Mouse (Mus musculus): ENCODE data around the gene Mars. TPM values are rescaled to one million over a fixed set of nuclear protein-coding genes. Genes with fewer than 3 reads are reported as not detected.

The Mars gene
- polyA plus RNA-seq, 1 experiment from 2014 or later = 122 TPM

DNA sequence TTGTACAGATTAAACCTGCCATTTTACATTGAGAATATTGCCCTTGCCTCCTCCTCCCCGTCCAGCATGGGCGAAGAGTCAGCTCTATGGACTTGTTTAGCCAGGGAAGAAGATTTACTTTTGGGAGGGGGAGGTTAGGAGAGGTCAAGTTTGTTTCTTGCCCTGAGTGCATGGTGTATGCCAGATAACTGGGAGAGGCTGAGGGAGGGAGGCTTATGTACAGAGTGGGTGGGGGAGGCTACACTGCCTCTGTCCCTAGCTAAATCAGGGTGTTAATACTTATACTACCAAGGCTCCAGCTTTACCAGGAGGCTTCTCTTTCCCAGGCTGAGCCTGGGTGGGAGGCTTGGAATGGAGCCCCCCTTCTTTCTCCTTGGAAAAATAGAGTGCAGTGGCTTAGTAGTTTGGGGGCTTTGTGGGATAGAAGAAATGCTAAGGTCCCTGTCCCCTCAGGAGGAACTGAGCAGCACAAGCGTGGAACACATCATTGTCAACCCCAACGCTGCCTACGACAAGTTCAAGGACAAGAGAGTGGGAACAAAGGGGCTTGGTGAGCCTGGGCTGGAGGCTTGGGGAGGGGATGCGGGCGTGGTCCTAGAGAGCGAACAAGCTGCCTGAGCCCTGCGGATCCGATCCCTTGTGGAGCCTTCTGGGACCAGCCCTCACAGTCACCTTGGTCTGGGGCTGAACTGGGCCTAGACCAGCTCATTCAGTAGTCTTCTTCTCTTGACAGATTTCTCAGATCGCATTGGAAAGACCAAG lies 37.1 kb downstream of the Mars start:
- Histone ChIP-seq H3K4me2 (replicated peaks) (no peak overlapping the region), H3K4me3 (replicated peaks) (no peak overlapping the region), H3K9ac (replicated peaks) (no peak overlapping the region), H3K36me3 (peaks cover 96% of the 10 kb centered on the region), H3K9me3 (no peaks in the 10 kb centered on the region), H3K27ac (no peak overlapping the region), H3K27me3 (no peaks in the 10 kb centered on the region), H3K4me1 (replicated peaks) (peaks cover 10% of the 10 kb centered on the region)
- WGBS = 81% methylated on average over 11 of the region's 11 CpGs
- ATAC-seq = no peak

DNA sequence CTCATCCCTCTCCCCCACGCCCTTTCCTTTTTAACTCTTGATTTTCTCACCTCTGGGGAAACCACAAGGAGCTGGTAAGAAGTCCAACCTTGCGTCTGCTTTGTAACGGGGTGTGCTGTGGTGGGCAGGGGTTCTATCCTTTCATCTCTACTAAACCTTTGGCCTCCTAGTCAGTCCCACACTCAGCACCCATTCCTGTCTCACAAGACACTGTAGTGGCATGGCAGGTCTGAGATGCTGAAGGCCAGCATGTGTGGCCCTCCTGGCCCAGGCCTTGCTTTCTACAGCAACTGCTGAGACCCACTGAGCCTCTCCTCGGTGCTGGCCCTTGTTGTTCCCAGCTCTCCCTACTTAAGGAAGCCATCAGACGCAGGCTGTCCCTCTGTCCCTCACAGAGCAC lies 39.2 kb downstream of the Mars start:
- Histone ChIP-seq H3K27ac (no peak overlapping the region), H3K9me3 (no peaks in the 10 kb centered on the region), H3K27me3 (no peaks in the 10 kb centered on the region), H3K36me3 (peaks cover 89% of the 10 kb centered on the region), H3K4me3 (replicated peaks) (no peak overlapping the region), H3K4me2 (replicated peaks) (no peak overlapping the region), H3K4me1 (replicated peaks) (peaks cover 31% of the 10 kb centered on the region), H3K9ac (replicated peaks) (no peak overlapping the region)
- WGBS = 88% methylated on average over 5 of the region's 5 CpGs
- ATAC-seq = no peak

- Histone ChIP-seq H3K36me3 (peaks cover 64% of the 10 kb centered on the region), H3K9ac (replicated peaks) (peak overlapping the region; percentile 41; the same call in 1 of the 2 replicates), H3K27me3 (peaks cover 2% of the 10 kb centered on the region; the same call in 1 of the 2 replicates), H3K4me3 (replicated peaks) (no peak overlapping the region), H3K9me3 (no peaks in the 10 kb centered on the region), H3K4me1 (replicated peaks) (peaks cover 37% of the 10 kb centered on the region), H3K27ac (no peak overlapping the region), H3K4me2 (replicated peaks) (no peak overlapping the region)
- no peak for ATAC-seq
- 77% methylated on average over 4 of the region's 4 CpGs for WGBS
Observed at GRCm38 (mm10) chr10:127269884-127270283, 41.7 kb downstream of the Mars start.

- Histone ChIP-seq H3K4me2 (replicated peaks) (0 out of 2 replicates have a peak overlapping the region, but pooled peaks have one; percentile 5), H3K9ac (replicated peaks) (peak overlapping the region; percentile 39; the same call in 1 of the 2 replicates), H3K4me1 (replicated peaks) (peaks cover 37% of the 10 kb centered on the region), H3K9me3 (no peaks in the 10 kb centered on the region), H3K4me3 (replicated peaks) (no peak overlapping the region), H3K27ac (no peak overlapping the region; the same call in 1 of the 2 replicates), H3K27me3 (peaks cover 10% of the 10 kb centered on the region), H3K36me3 (peaks cover 55% of the 10 kb centered on the region)
- ATAC-seq = no peak
- WGBS = 86% methylated on average over 12 of the region's 12 CpGs
Observed at GRCm38 (mm10) chr10:127269036-127269435, 42.5 kb downstream of the Mars start.

DNA sequence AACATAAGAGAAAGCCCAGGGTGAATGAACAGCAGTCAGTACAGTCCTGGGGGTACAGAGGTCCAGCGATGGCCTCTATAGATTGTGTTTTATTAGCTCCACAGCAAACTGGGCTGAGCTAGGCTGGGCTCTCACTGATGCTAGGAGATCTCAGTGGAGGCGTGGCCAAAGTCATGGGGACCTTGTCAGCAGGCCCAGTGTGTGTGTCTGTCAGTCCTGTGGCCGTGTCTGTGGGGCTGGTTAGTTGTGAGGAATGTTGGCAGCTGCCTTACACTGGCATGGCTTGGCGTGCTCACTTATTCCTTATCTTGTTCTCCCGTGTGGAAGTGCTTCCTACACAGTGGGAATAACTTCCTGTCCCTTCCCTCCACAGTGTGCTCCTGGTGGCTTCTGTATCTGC lies 43.2 kb downstream of the Mars start:
- no peak overlapping the region for H3K4me3 ChIP-seq (replicated peaks)
- no peaks in the 10 kb centered on the region for H3K9me3 ChIP-seq
- H3K9ac ChIP-seq (replicated peaks) = peak overlapping the region; percentile 39; the same call in 1 of the 2 replicates
- 84% methylated on average over 5 of the region's 5 CpGs for WGBS
- no peak for ATAC-seq
- H3K4me1 ChIP-seq (replicated peaks) = peaks cover 40% of the 10 kb centered on the region
- H3K4me2 ChIP-seq (replicated peaks) = 0 out of 2 replicates have a peak overlapping the region, but pooled peaks have one; percentile 9
- no peak overlapping the region for H3K27ac ChIP-seq
- peaks cover 49% of the 10 kb centered on the region for H3K36me3 ChIP-seq
- H3K27me3 ChIP-seq = peaks cover 12% of the 10 kb centered on the region

DNA sequence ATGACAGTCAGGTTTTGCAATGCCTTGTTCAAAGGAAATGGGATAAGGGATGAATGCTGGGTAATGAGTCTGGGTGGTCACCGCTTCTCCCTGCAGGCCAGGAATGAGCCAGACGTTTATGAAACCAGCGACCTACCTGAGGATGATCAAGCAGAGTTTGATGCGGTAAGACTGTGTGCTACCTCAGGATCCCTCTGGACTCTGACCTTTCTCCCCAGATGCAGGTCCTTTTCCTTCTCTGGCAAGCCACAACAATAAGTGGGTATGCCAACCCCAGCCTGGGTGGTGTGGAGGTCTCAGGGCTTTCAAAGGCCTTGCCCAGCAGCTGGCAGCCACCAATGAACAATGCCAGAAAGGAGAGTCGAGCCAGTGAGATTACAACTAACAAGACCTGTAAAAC lies 44.3 kb downstream of the Mars start:
- H3K4me3 ChIP-seq (replicated peaks) = peak overlapping the region; percentile 97
- H3K9me3 ChIP-seq = no peaks in the 10 kb centered on the region
- peaks cover 43% of the 10 kb centered on the region for H3K4me1 ChIP-seq (replicated peaks)
- no peak for ATAC-seq
- peak overlapping the region; percentile 100 for H3K9ac ChIP-seq (replicated peaks)
- H3K27ac ChIP-seq = peak overlapping the region; percentile 35
- peak overlapping the region; percentile 92 for H3K4me2 ChIP-seq (replicated peaks)
- H3K27me3 ChIP-seq = peaks cover 12% of the 10 kb centered on the region
- H3K36me3 ChIP-seq = peaks cover 38% of the 10 kb centered on the region
- 72% methylated on average over 5 of the region's 5 CpGs for WGBS

GRCm38 (mm10) chr10:127266112-127267091 lies 45.2 kb downstream of the Mars start, which contains the start of gene Dctn2:
Gene Dctn2 (plus strand): TSS chr10:127266368.
- under 1% methylated on average over 70 of the region's 70 CpGs for WGBS
- Histone ChIP-seq H3K27ac (peak within 1 kb of the TSS; percentile 91), H3K4me3 (replicated peaks) (peak within 1 kb of the TSS; percentile 97), H3K4me2 (replicated peaks) (peak within 1 kb of the TSS; percentile 92), H3K4me1 (replicated peaks) (peaks cover 46% of the 10 kb centered on the region), H3K9ac (replicated peaks) (peak within 1 kb of the TSS; percentile 100), H3K9me3 (no peaks in the 10 kb centered on the region), H3K36me3 (peaks cover 29% of the 10 kb centered on the region), H3K27me3 (peaks cover 12% of the 10 kb centered on the region)
- peak; percentile 96 for ATAC-seq

GRCm38 (mm10) chr10:127265727-127266111 lies 45.9 kb downstream of the Mars start:
- peak; percentile 24; the same call in 1 of the 2 replicates for ATAC-seq
- peak overlapping the region; percentile 92 for H3K4me2 ChIP-seq (replicated peaks)
- no peaks in the 10 kb centered on the region for H3K9me3 ChIP-seq
- H3K36me3 ChIP-seq = peaks cover 23% of the 10 kb centered on the region
- no peak overlapping the region for H3K9ac ChIP-seq (replicated peaks)
- H3K4me3 ChIP-seq (replicated peaks) = peak overlapping the region; percentile 97
- 22% methylated on average over 4 of the region's 4 CpGs for WGBS
- no peak overlapping the region; the same call in 1 of the 2 replicates for H3K27ac ChIP-seq
- H3K4me1 ChIP-seq (replicated peaks) = peaks cover 53% of the 10 kb centered on the region
- H3K27me3 ChIP-seq = peaks cover 12% of the 10 kb centered on the region

DNA sequence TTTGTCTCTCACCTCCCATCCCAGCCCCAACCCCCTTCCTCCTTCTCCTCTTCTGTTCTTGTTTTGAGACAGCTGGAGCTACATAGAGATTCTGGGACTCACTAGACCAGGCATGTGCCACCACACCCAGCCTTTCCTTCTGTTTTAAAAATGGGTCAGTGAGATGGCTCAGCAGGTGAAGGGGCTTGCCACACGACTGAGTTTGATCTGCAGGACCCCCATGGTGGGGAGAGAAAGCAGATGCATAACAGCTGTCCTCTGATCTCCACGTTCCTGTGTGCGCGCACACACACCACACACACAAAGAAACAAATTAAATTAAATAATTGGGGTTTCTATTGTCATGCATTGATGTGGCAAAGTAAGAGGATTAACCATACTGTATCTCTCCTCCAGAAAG lies 46.6 kb downstream of the Mars start:
- Histone ChIP-seq H3K4me3 (replicated peaks) (no peak overlapping the region), H3K27ac (no peak overlapping the region), H3K9ac (replicated peaks) (no peak overlapping the region), H3K9me3 (no peaks in the 10 kb centered on the region), H3K27me3 (peaks cover 12% of the 10 kb centered on the region), H3K36me3 (peaks cover 15% of the 10 kb centered on the region), H3K4me1 (replicated peaks) (peaks cover 54% of the 10 kb centered on the region), H3K4me2 (replicated peaks) (no peak overlapping the region)
- WGBS = 56% methylated on average over 4 of the region's 4 CpGs
- ATAC-seq = no peak

GRCm38 (mm10) chr10:127264336-127264735 lies 47.2 kb downstream of the Mars start:
- Histone ChIP-seq H3K36me3 (peaks cover 12% of the 10 kb centered on the region), H3K4me2 (replicated peaks) (no peak overlapping the region), H3K9ac (replicated peaks) (no peak overlapping the region), H3K9me3 (no peaks in the 10 kb centered on the region), H3K4me1 (replicated peaks) (peaks cover 56% of the 10 kb centered on the region), H3K27ac (no peak overlapping the region), H3K27me3 (peaks cover 12% of the 10 kb centered on the region), H3K4me3 (replicated peaks) (no peak overlapping the region)
- WGBS = 77% methylated on average over 8 of the region's 8 CpGs
- ATAC-seq = no peak

DNA sequence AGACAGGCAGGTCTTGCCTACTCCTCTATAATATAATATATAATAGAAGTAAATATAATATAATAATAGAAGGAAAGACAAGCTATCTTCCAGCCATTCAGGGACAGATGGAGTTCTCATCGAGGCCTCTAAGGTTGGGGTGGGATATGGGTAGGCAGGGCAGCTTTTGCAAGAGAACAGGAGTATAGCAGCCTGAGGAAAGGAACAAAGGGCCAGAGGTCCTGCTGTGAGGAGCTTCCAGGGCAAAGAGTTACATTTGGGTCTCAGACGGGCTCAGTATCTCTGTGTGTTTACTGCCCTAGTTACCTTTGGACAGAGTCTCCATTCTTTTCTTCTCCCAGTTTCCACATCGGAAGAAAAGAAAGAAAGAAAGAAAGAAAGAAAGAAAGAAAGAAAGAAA lies 48.0 kb downstream of the Mars start:
- peaks cover 5% of the 10 kb centered on the region for H3K36me3 ChIP-seq
- peak overlapping the region; percentile 70 for H3K4me3 ChIP-seq (replicated peaks)
- H3K27ac ChIP-seq = peak overlapping the region; percentile 95
- peak overlapping the region; percentile 62 for H3K4me2 ChIP-seq (replicated peaks)
- no peak for ATAC-seq
- H3K9ac ChIP-seq (replicated peaks) = no peak overlapping the region
- WGBS = 33% methylated on average over 3 of the region's 3 CpGs
- H3K4me1 ChIP-seq (replicated peaks) = peaks cover 56% of the 10 kb centered on the region
- H3K9me3 ChIP-seq = no peaks in the 10 kb centered on the region
- H3K27me3 ChIP-seq = peaks cover 12% of the 10 kb centered on the region
